Mouse (Mus musculus) lung, postnatal 25 days (tissue): ENCODE measurements at regions not wholly inside any gene's neighbourhood (a gene's known extent, or its start where the extent isn't known, plus 50 kb on each side); places are given as distances from the start of the nearest gene placed in this dataset.
A peak's percentile ranks its signal among the peaks of the same experiment; 100 is the strongest.
"Not testable (repeated sequence)": the region's sequence is repeated elsewhere in the genome, so short reads cannot be mapped to it uniquely, and the experiment has no call there.

Experiments
- DNase-seq: peaks from one replicate; pipeline ENCODE4 v3.0.0; 2022; ENCODE audit warnings: low spot score

- peak; percentile 0 for DNase-seq
Measured at GRCm38 (mm10) chr3:31508471-31508870, 198.3 kb upstream of the Slc7a14 start.

GRCm38 (mm10) chr3:31499201-31499968 lies 189.2 kb upstream of the Slc7a14 start:
- no peak for DNase-seq

- no peak for DNase-seq
Measured at GRCm38 (mm10) chr3:31495287-31495686, 185.1 kb upstream of the Slc7a14 start.

GRCm38 (mm10) chr3:31494706-31495105 lies 184.5 kb upstream of the Slc7a14 start:
- DNase-seq, result no peak

GRCm38 (mm10) chr3:31491736-31492135 lies 181.6 kb upstream of the Slc7a14 start:
- DNase-seq, result not testable (repeated sequence)

GRCm38 (mm10) chr3:31487596-31487995 lies 177.4 kb upstream of the Slc7a14 start:
- DNase-seq, result no peak

GRCm38 (mm10) chr3:31481964-31482363 lies 171.8 kb upstream of the Slc7a14 start:
- no peak for DNase-seq

- no peak for DNase-seq
Measured at GRCm38 (mm10) chr3:31467882-31468281, 157.7 kb upstream of the Slc7a14 start.

GRCm38 (mm10) chr3:31464260-31464659 lies 154.1 kb upstream of the Slc7a14 start:
- no peak for DNase-seq

GRCm38 (mm10) chr3:31459456-31459855 lies 149.3 kb upstream of the Slc7a14 start:
- no peak for DNase-seq

- DNase-seq, result no peak
Measured at GRCm38 (mm10) chr3:31457938-31458337, 147.8 kb upstream of the Slc7a14 start.

- no peak for DNase-seq
Measured at GRCm38 (mm10) chr3:31455031-31455430, 144.9 kb upstream of the Slc7a14 start.

GRCm38 (mm10) chr3:31444861-31445260 lies 134.7 kb upstream of the Slc7a14 start:
- DNase-seq, result no peak

- no peak for DNase-seq
Measured at GRCm38 (mm10) chr3:31444311-31444710, 134.1 kb upstream of the Slc7a14 start.

GRCm38 (mm10) chr3:31443894-31444293 lies 133.7 kb upstream of the Slc7a14 start:
- DNase-seq, result no peak

- DNase-seq, result no peak
Measured at GRCm38 (mm10) chr3:31440282-31440681, 130.1 kb upstream of the Slc7a14 start.

- DNase-seq, result no peak
Measured at GRCm38 (mm10) chr3:31437970-31438369, 127.8 kb upstream of the Slc7a14 start.

- DNase-seq, result no peak
Measured at GRCm38 (mm10) chr3:31435204-31435963, 125.2 kb upstream of the Slc7a14 start.

GRCm38 (mm10) chr3:31433201-31433600 lies 123.0 kb upstream of the Slc7a14 start:
- DNase-seq, result no peak

- DNase-seq, result no peak
Measured at GRCm38 (mm10) chr3:31423517-31423916, 113.3 kb upstream of the Slc7a14 start.

- DNase-seq, result no peak
Measured at GRCm38 (mm10) chr3:31408802-31409201, 98.6 kb upstream of the Slc7a14 start.

- no peak for DNase-seq
Measured at GRCm38 (mm10) chr3:31405880-31406279, 95.7 kb upstream of the Slc7a14 start.

GRCm38 (mm10) chr3:31399136-31399535 lies 89.0 kb upstream of the Slc7a14 start:
- DNase-seq, result no peak
